Mouse (Mus musculus) gonadal fat pad, adult 2 months (tissue): ENCODE data around the gene Chaf1a. TPM values are rescaled to one million over a fixed set of nuclear protein-coding genes. Genes with fewer than 3 reads are reported as not detected.

Experiments
- DNase-seq: peaks from one replicate; pipeline ENCODE4 v3.0.0-alpha.2; 2012; ENCODE audit warnings: low read depth
- polyA plus RNA-seq: library from polyadenylated mRNA; depleted of rRNA; stranded (reverse); fragments of >200 nt; gene quantifications from 2 replicates; pipeline ENCODE4 v1.2.3, GENCODE M21; 2012

Gene Chaf1a
- polyA plus RNA-seq, 1 experiment = 2.9 TPM

DNA sequence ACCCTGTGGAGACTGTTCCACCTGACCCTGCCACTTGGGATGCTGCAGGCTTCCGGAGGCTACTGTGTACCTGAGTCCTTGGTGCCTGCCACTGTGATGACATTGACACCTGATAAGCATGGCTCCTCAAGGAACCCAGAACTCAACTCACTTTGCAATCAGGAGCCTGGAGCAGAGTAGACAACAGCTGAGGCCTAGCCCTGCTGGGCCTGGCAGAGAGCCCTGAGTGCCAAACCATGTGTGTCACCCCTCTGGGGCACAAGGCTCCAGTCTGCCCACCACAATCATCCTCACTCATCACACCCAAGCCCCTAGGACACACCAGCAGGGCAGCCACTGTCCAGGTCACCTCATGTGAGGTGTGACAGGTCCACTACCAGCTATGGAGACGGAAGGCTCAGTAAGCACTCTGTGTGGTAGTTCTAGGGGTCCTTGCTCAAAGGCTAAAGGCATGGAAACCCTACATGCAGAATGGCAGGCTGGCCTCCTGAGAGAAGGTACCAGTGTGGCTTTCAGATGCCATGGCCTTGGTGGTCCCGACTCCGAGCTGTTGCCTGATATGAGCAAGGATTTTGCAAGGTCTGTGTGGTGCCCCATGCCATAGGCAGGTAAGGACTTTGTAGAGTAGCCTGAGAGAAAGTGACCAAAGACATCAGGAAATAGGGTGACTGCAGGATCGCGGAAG is 19.7 kb upstream of the Chaf1a start:
- no peak for DNase-seq

DNA sequence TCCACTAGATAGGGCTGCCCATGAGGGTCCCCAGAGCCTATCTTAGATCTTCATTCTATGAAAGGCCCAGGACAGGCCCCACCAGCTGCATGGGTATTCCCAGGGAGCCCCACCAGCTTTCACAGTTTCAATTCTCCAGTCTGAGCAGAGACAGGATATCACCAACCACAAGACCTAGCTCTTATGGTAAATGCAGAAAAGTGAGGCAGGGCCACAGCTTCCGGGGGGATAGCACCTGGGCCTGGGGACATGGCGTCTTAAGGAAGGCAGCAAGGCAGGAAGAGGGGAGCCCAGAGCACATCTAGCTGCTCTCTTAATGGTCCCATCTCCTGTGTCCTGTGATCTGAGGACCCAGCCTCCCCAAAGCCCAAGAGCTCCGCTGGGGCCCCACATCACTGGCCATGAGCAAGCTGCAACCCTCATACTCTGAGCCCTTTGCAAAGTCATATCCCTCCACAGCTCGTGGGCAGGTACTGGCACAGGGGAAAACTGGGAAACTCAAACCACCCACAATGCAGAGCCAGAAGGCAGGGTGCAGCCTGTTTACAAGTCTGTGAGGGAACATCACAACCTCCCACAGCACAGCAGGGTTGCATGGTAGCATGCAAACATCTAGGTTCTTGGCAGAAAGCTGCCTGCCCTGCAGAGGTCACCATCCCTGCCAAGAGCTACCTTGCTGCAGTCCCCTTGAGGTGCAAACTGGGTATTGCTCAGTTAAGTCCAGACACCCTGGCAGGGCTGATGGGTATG is 18.9 kb upstream of the Chaf1a start:
- DNase-seq = no peak

DNA sequence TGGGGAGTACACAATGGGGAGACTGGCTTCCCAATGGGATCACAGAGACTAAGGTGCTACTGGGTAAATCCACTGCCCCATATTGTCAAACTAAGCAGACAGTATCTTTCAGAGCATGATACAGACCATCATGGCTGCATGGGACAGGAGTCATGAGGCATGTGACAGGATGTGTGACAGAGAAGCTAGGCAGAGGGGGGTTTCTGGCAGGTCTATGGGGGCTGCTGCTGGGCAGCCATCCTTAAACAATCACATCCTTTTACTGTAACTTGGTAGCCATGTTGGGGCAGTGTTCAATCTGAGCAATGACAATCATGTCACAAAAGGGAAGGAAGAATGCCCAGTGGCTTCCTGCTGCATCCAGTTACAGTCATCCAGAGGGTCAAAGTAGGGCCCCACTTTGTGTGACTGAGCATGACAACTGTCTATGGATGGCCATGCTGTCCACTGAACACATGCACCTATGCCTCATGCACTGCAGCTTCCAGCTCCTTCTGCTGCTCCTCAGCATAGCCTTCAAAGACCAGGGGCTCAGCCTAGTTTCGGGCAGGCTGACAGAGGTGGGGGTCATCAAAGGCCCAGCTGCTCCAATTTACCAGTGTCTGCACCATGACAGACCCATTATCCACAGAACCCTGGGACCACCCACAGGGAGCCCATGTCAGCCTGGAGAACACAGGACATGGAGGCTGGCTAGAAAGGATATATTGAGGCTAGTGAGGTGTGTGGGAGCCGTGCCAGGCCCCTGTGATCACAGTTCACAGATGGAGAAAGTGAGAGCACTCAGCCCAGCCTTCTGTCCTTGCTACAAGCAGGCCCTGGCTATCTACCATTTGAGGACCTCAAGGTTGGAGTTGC is 17.9 kb upstream of the Chaf1a start:
- no peak for DNase-seq

DNA sequence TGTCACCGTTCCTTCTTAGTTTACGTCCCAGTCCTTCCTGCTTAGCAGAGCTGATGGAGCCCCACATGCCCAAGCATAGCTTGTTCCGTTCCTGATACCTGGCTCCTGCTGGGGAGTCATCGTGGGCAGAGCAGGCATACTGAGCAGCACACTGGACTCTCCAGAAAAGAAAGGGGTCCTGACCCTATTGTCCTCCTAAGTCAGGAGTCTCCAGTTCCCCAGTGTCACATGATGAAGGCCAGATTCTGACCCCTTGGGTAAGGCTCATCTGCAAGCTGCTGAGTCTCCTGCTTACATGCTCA is 17.3 kb upstream of the Chaf1a start:
- no peak for DNase-seq

DNA sequence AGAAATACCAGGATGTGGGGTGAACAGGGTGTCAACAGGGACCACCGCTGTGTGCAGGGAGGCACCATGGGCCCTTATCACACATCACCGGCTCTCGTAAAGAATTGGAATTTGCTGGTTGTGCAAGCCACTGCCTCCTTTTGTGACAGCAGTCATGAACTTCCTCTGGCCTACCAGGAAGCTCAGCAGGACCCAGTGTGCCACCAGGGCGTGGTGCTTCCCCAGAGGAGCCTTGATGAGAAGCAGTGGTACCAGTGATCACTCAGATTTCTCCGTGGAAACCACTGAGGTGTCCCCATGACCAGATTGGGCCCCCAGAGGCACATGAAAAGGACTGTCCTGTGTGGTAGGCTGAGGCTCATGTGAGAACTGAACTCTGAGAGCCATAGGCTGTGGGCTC is 16.9 kb upstream of the Chaf1a start:
- DNase-seq = no peak

DNA sequence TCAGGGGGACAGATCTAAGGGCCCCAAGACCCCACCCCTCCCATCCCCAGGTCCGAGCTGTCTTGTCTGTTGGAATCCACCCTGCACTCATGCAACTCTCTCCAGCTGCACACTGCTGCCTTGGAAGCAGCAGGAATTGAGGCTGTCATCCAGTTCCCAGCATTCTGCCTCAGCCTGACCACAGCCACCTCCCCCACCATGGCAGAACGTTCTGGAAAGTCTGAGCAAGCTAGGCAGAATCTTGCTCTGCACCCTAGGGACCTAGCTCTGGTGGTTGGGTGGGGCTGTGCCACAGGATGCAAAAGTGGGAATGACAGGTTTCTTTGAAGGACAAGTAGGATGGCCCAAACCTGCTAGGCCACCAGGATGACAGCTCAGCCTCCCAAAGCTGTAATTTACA is 15.8 kb upstream of the Chaf1a start:
- no peak for DNase-seq

DNA sequence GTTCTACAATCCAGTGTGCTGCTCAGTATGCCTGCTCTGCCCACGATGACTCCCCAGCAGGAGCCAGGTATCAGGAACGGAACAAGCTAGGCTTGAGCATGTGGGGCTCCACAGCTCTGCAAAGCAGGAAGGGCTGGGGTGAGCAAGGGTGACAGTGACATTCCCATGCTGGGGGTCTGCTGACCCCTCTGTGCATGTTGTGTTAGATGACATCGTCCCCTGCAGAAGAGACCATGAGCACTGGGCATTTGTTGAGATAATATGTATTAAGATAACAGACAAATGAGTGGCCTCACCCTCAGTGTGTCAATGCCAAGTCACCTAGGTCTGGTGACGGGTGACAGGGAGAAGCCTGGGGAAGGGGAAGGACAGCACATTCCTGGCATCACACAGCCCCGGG is 15.3 kb upstream of the Chaf1a start:
- DNase-seq = no peak

DNA sequence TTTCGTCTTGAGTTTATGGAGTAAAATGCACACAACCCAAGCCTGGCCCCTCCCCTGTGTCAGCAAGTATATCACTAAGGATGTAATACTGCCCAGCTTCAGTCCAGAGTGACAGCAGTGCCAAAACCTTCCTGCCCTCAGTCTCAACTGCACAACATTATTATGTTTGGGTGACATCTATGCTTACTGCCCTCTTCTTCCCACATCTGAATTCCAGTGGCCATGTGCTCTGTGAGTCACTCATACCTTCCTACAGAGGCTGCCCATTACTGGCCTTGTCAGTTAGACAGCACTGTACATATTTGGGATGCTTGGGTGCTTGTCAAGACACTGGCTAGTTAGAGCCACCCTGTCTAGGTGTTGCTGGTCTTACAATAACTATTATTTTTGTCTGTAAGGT is 13.9 kb upstream of the Chaf1a start:
- no peak for DNase-seq

DNA sequence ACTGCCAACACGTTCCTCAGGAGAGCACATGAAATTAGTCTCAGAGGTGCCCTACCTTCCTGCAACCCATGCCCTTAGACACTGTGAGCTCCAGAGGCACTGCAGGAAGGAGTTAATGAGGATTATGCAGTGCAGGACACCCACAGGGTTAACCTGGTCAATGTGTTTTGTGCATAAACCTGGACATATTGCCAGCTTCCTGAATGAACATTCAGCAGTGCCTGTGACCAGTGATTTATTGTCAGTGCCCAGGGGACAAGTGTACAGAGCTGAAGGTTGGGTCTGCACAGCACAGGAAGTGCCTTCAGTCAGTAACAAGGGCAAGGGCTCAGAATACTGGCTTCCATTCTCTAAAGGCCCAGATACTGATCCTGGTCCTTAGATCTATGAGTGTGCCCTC is 13.4 kb upstream of the Chaf1a start:
- no peak for DNase-seq

DNA sequence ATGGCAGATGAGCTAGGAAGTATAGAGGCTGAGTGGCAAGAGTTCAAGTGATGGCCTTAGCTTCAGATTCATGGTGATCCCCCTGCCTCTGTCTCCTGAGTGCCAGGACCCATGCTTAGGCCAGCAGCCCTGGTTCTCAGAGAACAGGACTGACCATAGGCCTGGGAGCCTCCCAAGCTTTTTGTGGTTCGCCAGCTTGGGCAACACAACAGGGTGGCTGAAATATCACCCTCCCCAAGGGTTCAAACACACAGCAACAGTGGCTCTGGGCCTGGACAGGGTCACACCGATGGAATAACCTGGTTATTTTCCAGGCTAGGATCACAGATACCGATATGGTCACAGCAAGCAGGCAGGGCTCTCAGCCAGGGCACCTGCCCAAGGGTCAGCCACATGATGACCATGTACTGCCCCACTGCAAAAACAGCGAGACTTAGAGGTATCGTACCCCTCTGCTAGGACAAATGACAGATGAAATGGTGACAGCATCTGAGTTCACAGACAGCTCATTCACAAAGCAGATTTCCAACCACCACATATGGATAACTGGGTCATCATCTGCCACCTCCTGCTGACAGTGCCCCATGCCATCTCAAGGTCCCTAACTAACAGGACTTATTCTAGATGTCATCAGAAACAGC is 12.3 kb upstream of the Chaf1a start:
- no peak for DNase-seq

DNA sequence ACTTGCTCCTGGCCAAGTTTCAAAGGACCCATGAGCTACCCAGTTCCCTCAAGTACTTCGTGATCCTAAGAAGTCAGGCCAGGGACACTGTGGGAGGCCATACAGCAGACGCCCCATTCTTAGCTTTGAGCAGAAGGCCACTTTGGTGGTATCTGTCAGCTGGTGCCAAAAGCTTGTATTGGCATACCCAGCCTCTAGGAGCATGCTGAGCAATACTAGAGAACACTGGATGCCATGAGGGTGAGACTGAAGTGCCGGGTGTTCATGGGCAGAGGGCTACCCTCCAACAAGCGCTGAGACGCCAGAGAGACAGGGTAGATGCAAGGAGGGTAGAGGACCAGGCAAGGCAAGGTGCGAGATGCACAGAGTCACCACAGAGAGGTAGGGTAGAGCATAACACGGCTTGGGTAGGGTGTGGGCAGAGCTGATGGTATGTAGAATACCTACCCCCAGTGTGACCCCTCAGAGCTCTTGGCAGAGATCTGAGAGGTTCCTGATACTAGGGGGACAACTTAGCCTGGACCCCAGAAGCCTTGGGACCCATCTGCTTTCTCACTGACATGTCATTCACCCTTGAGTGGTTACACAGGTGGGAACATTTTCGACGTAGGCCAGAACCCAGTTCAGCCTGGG is 9.9 kb upstream of the Chaf1a start:
- no peak for DNase-seq

DNA sequence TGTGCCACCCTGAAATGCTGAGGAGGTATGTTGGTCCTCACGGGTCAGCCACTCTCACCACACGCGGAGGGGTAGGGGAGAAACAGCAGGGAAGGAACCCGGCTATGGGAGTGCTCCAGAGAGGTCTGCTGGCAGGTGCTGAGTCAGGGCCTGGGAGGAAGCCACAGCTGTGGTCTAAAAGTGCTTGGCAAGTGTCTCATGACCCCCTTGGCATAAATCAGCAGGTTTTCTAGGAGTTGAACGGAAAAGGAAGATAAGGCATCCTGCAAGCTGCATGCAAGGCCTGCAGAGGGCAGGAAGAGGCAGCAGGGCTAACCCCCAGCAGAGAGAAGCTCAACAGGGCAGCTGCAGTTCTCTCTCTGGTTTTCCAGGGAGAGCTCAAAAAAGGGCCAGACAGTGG is 9.3 kb upstream of the Chaf1a start:
- no peak for DNase-seq

DNA sequence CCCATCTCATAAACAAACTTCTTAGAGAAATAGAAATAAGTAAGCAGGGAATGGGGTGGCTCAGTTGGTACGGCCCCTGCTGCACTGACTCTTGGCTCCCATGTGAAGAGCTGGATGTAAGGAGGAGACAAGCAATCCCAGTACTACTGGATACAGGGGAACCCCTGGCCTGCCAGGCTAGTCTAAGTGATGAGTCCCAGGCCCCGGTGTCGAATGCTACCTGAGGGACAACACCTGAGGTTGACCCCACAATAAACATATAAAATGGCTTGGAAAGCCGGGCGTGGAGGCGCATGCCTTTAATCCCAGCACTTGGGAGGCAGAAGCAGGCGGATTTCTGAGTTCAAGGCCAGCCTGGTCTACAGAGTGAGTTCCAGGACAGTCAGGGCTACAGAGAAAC is 8.8 kb upstream of the Chaf1a start:
- no peak for DNase-seq

DNA sequence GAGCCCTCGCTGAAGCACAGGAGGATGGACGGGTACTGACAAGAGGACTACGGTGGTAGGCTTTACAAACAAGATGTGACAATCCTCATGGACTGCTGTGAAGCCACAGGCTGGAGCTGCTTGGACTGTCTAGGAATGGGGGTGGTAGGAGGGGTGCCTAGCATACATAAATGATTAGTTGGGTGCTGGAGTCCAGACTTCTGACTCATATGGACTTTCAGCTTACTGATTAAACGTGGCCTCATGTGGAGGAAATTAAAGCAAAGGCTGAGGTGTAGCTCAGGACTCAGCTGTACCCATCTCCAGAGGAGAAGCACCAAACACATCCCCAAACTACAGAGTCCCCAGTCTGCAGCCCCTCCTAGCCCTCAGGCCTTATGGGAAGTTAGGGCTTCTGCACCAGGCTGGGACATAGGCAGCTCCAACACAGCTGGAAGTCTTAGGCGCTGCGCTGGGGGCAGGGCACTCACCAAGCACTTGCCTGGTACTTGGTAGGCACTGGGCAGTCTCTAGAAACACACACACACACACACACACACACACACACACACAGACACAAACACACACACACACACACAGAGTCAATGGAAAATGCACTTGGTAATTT is 8.0 kb upstream of the Chaf1a start:
- no peak for DNase-seq

DNA sequence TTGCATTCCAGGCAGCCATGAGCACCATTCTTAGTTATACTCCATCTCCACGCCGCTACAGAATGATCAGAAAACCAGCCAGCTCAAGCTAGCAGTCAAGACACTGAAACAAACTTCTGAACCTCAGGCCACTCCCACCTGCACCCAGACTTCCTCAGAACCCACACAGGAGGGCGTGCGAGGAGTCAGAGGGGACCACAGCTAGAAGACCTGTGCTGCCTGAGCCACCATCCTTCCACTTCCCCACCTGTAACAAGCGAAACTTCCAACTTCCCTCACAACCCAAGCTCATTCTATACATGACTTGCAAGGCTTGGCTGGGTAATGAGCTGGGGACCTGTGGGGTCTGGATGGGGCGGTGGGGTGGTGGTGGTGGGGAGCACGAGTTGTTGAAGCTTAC is 7.4 kb upstream of the Chaf1a start:
- no peak for DNase-seq

DNA sequence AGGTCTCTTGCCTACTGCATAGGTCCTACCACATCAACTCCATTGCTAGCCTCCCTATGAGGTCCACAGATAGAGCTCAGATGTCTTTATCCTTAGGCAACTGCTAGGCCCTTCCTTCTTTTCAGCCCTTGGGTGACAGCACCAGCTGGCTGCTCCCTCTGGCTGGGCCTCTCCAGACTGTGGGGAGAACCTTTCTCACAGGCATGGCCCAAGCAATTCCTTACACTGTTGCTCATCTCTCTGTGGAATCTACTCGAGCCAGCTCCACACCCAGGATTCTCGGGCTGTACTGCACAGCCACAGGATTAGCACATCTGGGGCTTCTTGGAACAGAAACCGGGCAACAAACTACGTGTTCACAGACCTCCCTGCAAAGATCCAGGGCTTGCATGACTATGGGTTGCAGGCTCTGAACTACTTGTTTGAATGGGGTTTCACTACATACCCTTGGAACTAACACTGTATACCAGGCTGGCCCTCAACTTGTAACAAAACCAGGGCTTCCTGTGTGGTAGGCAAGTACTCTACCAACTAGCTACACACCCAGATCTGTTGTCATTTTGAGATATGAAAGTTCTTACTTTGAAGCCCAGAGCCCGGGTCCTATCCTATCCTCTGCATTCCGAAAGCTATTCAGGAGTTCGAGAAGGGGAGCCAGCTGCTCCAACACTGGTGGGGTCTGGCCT is 6.1 kb upstream of the Chaf1a start:
- DNase-seq = no peak

DNA sequence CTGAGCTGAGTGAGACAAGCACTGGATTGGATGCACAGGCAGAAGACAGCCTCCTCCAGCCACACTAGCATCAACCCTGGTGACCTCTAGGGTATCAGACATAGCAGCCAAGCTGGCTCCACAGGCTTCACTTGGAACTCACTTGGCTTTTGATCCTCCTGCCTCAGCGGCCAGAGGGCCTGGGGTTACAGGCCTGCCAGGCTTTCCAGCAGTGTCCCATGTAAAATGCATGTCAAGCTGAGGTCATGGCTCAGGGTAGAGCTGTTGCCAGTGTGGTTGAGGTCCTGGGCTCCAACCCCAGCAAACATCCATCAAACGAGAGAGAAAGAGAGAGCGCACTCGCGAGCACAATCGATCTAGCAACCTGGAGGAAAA is 5.5 kb upstream of the Chaf1a start:
- no peak for DNase-seq

DNA sequence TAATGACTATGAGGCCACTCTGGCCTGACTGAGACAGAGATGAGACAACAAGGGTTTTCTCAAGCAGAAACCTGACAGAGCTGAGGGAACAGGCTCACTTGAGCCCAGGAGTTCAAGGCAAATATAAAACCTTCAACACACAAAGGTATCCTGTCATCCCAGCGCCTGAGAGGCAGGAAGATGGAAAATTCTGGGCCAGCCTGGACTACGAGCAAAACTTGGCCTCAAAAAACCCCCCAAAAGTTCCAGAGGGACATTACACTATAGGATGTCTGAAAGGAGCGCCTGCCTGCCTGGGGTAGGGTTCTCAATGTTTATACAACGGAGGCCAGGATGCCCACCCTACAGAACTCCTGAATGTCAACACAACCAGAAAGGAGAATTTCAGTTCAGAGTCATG is 5.0 kb upstream of the Chaf1a start:
- no peak for DNase-seq

DNA sequence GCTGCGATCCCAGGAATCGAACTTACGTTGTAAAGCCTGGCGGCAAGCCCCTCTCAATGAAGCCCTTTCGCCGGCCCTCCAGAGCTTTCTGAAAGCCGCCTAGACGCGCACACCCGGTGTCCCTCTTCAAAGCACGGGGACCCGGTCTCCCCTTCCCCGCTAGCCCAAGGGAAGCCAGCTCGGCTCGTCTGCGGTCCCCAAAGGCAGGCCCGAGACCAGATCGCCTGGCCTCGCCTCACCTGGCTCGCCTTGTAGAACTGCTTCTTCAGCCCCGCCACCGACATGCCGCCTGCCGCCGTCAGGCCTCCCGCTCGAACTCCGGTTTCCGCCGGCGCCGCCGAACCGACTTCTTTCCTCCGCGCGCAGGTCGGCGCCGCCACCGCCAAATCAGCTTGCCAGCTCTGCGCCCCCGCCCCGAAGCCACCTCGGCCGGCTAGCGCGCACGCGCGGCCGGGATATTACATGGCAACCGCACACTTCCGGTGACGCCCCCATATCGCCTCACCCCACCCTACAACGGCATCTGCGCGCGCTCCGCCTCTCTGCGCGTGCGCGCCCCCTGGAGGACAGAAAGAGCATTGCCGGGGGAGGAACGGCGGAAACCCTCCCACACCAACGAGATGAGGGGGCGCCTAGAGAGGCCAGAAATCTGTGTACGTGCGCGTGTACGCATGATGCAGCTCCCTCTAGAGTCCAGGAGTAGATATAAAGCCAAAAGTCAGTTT is 3.9 kb upstream of the Chaf1a start, which contains the start of gene Sh3gl1:
TSS of gene Sh3gl1 (minus strand) at position 460 of the 725 bp plus-strand sequence.
- DNase-seq = peak; percentile 62

DNA sequence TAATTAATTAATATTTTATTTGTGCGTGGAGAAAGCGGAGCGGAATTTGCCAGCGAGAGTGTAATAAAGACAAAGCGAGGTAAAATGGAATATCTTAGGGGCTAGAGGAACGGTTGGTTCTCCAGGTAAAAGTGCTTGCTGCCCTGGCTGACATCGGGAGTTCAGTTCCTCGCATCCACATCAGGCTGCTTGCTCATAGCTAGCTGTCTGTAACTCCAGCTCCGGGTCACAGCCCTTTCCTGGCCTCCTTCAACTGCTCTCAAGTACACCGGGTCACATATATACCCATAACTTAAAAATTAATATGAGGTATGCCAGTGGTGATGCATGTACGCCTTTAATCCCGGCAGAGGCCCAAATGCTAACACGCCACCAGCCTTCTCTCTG is 3.3 kb upstream of the Chaf1a start:
- no peak for DNase-seq
